Mouse (Mus musculus) kidney, embryonic 14.5 days (tissue): ENCODE measurements around the gene Acy3. TPM values are rescaled to one million over a fixed set of nuclear protein-coding genes. Genes with fewer than 3 reads are reported as not detected.

Experiments used
- ATAC-seq: fragments of 200-750 bp; cut with Nextera tagmentation; 2 replicates; pipeline ENCODE4 v1.8.0; 2017; ENCODE audit warnings: moderate number of reproducible peaks, mild to moderate bottlenecking, moderate TSS enrichment, moderate library complexity; ENCODE audit not compliant: low FRiP score, low TSS enrichment
- H3K27ac ChIP-seq: fragments of 300-500 bp; sonication (generic); 2 replicates; pipeline ENCODE4 v1.5.1; 2014; ENCODE audit warnings: low read depth, mild to moderate bottlenecking, low read length, moderate library complexity, mixed read lengths
- H3K27me3 ChIP-seq: fragments of 300-500 bp; sonication (generic); 2 replicates; pipeline ENCODE4 v1.6.1; 2014; ENCODE audit warnings: mild to moderate bottlenecking, low read length; ENCODE audit not compliant: control insufficient read depth, insufficient read depth
- H3K36me3 ChIP-seq: fragments of 300-500 bp; sonication (generic); 2 replicates; pipeline ENCODE4 v1.6.1; 2014; ENCODE audit warnings: low read length, mixed read lengths; ENCODE audit not compliant: control insufficient read depth, insufficient read depth
- H3K4me1 ChIP-seq: fragments of 300-500 bp; sonication (generic); 2 replicates; pipeline ENCODE4 v1.6.1; 2014; ENCODE audit warnings: low read length, mixed read lengths; ENCODE audit not compliant: control insufficient read depth, insufficient read depth
- H3K4me2 ChIP-seq: fragments of 300-500 bp; sonication (generic); replicated peaks from 2 replicates; pipeline ENCODE4 v1.6.1; 2014; ENCODE audit warnings: low read depth, mild to moderate bottlenecking, low read length
- H3K4me3 ChIP-seq: fragments of 300-500 bp; sonication (generic); 2 replicates; pipeline ENCODE4 v1.5.1; 2014; ENCODE audit warnings: mild to moderate bottlenecking, low read length
- H3K9ac ChIP-seq: fragments of 300-500 bp; sonication (generic); 2 replicates; pipeline ENCODE4 v1.6.1; 2014; ENCODE audit warnings: low read depth, mild to moderate bottlenecking, low read length, moderate library complexity
- H3K9me3 ChIP-seq: fragments of 300-500 bp; sonication (generic); 2 replicates; pipeline ENCODE4 v1.6.1; 2016; ENCODE audit warnings: low read length; ENCODE audit not compliant: control insufficient read depth
- WGBS: fragments of 180-500 bp; shearing (Covaris S2); extraction: QIAGEN DNeasy Blood & Tissue Kit; methylation state at CpG from one replicate; pipeline ENCODE4 v1.1.7; 2014; 5-methylcytosine and 5-hydroxymethylcytosine counted together
- polyA plus RNA-seq: library from polyadenylated mRNA; unstranded; fragments of >200 nt; fragmentation: Nextera tagmentation; extraction: Ambion mirVana; gene quantifications from 2 replicates; pipeline ENCODE4 v1.2.1, GENCODE M21; 2014

Gene Acy3
- polyA plus RNA-seq, result 22.4 and 26.3 TPM in 2 replicates

- Histone ChIP-seq H3K27me3 (no peaks in the 10 kb centered on the region), H3K4me3 (no peak within 1 kb of the TSS), H3K4me1 (peaks cover 34% of the 10 kb centered on the region), H3K9me3 (0 out of 2 replicates have a peak, but pooled peaks cover 3% of the 10 kb centered on the region), H3K36me3 (no peaks in the 10 kb centered on the region), H3K4me2 (peak within 1 kb of the TSS; percentile 12; the same call in 1 of the 2 replicates), H3K27ac (peak within 1 kb of the TSS; percentile 85), H3K9ac (peak within 1 kb of the TSS; percentile 45)
- WGBS, result 6% methylated on average over 8 of the region's 8 CpGs
- peak; percentile 66 for ATAC-seq
These were observed at the start of gene Acy3 for GRCm38 (mm10) chr19:3986334-3986733. Acy3 (plus strand) TSS chr19:3986570.

- H3K9me3 ChIP-seq, result no peaks in the 10 kb centered on the region
- WGBS, result 86% methylated on average over 7 of the region's 7 CpGs
- ATAC-seq, result no peak
These were observed 44.1 kb upstream of the Acy3 start for GRCm38 (mm10) chr19:3942315-3942714.

GRCm38 (mm10) chr19:3942986-3943735 is 43.2 kb upstream of the Acy3 start:
- ATAC-seq, result 0 out of 2 replicates have a peak, but pooled peaks have one; percentile 28
- no peaks in the 10 kb centered on the region for H3K4me1 ChIP-seq
- no peak overlapping the region for H3K9ac ChIP-seq
- no peaks in the 10 kb centered on the region for H3K9me3 ChIP-seq
- H3K27ac ChIP-seq, result no peak overlapping the region
- H3K4me3 ChIP-seq, result no peak overlapping the region
- H3K4me2 ChIP-seq, result peak overlapping the region; percentile 25
- no peaks in the 10 kb centered on the region for H3K36me3 ChIP-seq
- H3K27me3 ChIP-seq, result no peaks in the 10 kb centered on the region
- 23% methylated on average over 27 of the region's 27 CpGs for WGBS

More at GRCm38 (mm10) chr19:3942315-3942714, 44.1 kb upstream of the Acy3 start:
- Histone ChIP-seq H3K4me3 (no peak overlapping the region), H3K9ac (no peak overlapping the region), H3K27me3 (no peaks in the 10 kb centered on the region), H3K27ac (no peak overlapping the region), H3K4me2 (no peak overlapping the region), H3K4me1 (no peaks in the 10 kb centered on the region), H3K36me3 (no peaks in the 10 kb centered on the region)

GRCm38 (mm10) chr19:3945872-3946564 is 40.4 kb upstream of the Acy3 start:
- peak; percentile 32; the same call in 1 of the 2 replicates for ATAC-seq

GRCm38 (mm10) chr19:3946715-3947114 is 39.7 kb upstream of the Acy3 start:
- Histone ChIP-seq H3K27me3 (no peaks in the 10 kb centered on the region), H3K4me3 (no peak overlapping the region), H3K27ac (no peak overlapping the region), H3K36me3 (no peaks in the 10 kb centered on the region), H3K9ac (no peak overlapping the region), H3K4me2 (no peak overlapping the region), H3K4me1 (no peaks in the 10 kb centered on the region), H3K9me3 (no peaks in the 10 kb centered on the region)
- 0 out of 2 replicates have a peak, but pooled peaks have one; percentile 61 for ATAC-seq
- WGBS, result 17% methylated on average over 2 of the region's 2 CpGs

More at GRCm38 (mm10) chr19:3945872-3946564, 40.4 kb upstream of the Acy3 start:
- no peaks in the 10 kb centered on the region for H3K36me3 ChIP-seq
- no peaks in the 10 kb centered on the region for H3K9me3 ChIP-seq
- H3K9ac ChIP-seq, result no peak overlapping the region
- 27% methylated on average over 10 of the region's 10 CpGs for WGBS
- H3K27me3 ChIP-seq, result no peaks in the 10 kb centered on the region
- H3K4me2 ChIP-seq, result no peak overlapping the region
- no peaks in the 10 kb centered on the region for H3K4me1 ChIP-seq
- H3K27ac ChIP-seq, result no peak overlapping the region
- H3K4me3 ChIP-seq, result no peak overlapping the region

GRCm38 (mm10) chr19:3947813-3948212 is 38.6 kb upstream of the Acy3 start:
- H3K4me2 ChIP-seq, result no peak overlapping the region
- no peaks in the 10 kb centered on the region for H3K27me3 ChIP-seq
- no peaks in the 10 kb centered on the region for H3K4me1 ChIP-seq
- H3K36me3 ChIP-seq, result no peaks in the 10 kb centered on the region
- ATAC-seq, result no peak
- WGBS, result 74% methylated on average over 3 of the region's 3 CpGs
- H3K9me3 ChIP-seq, result no peaks in the 10 kb centered on the region
- no peak overlapping the region for H3K9ac ChIP-seq
- no peak overlapping the region for H3K27ac ChIP-seq
- H3K4me3 ChIP-seq, result no peak overlapping the region

GRCm38 (mm10) chr19:3948546-3948945 is 37.8 kb upstream of the Acy3 start:
- no peak for ATAC-seq
- 68% methylated on average over 14 of the region's 14 CpGs for WGBS

GRCm38 (mm10) chr19:3950331-3950730 is 36.0 kb upstream of the Acy3 start:
- WGBS, result 74% methylated on average over 3 of the region's 3 CpGs
- no peak overlapping the region for H3K27ac ChIP-seq
- ATAC-seq, result no peak
- H3K9ac ChIP-seq, result no peak overlapping the region
- H3K9me3 ChIP-seq, result no peaks in the 10 kb centered on the region
- H3K4me1 ChIP-seq, result no peaks in the 10 kb centered on the region
- no peaks in the 10 kb centered on the region for H3K36me3 ChIP-seq
- H3K27me3 ChIP-seq, result no peaks in the 10 kb centered on the region
- H3K4me2 ChIP-seq, result no peak overlapping the region
- H3K4me3 ChIP-seq, result no peak overlapping the region

More at GRCm38 (mm10) chr19:3948546-3948945, 37.8 kb upstream of the Acy3 start:
- H3K9ac ChIP-seq, result no peak overlapping the region
- H3K36me3 ChIP-seq, result no peaks in the 10 kb centered on the region
- H3K4me2 ChIP-seq, result no peak overlapping the region
- no peaks in the 10 kb centered on the region for H3K9me3 ChIP-seq
- no peak overlapping the region for H3K4me3 ChIP-seq
- no peaks in the 10 kb centered on the region for H3K4me1 ChIP-seq
- H3K27me3 ChIP-seq, result no peaks in the 10 kb centered on the region
- H3K27ac ChIP-seq, result no peak overlapping the region

- H3K27ac ChIP-seq, result no peak overlapping the region
- H3K9ac ChIP-seq, result no peak overlapping the region
- no peak overlapping the region for H3K4me3 ChIP-seq
- ATAC-seq, result no peak
- no peaks in the 10 kb centered on the region for H3K4me1 ChIP-seq
- H3K27me3 ChIP-seq, result no peaks in the 10 kb centered on the region
- no peak overlapping the region for H3K4me2 ChIP-seq
- H3K36me3 ChIP-seq, result no peaks in the 10 kb centered on the region
- no peaks in the 10 kb centered on the region for H3K9me3 ChIP-seq
These were observed 34.9 kb upstream of the Acy3 start for GRCm38 (mm10) chr19:3951461-3951860.
